Mouse (Mus musculus) v-Abl transformed pro-B cells (cell line): ENCODE measurements around the gene Dpep2nb.
"Not testable (repeated sequence)": the region's sequence is repeated elsewhere in the genome, so short reads cannot be mapped to it uniquely, and the experiment has no call there.

ENCODE experiments used
- in situ Hi-C, 2 experiments: fragments of 400-800 bp; cut with MboI; formaldehyde crosslinking; loops; one replicate each; pipeline ENCODE4 v1.15.1; 2025; ENCODE audit not compliant: unreplicated experiment in 2 of 2

Dpep2nb gene

DNA sequence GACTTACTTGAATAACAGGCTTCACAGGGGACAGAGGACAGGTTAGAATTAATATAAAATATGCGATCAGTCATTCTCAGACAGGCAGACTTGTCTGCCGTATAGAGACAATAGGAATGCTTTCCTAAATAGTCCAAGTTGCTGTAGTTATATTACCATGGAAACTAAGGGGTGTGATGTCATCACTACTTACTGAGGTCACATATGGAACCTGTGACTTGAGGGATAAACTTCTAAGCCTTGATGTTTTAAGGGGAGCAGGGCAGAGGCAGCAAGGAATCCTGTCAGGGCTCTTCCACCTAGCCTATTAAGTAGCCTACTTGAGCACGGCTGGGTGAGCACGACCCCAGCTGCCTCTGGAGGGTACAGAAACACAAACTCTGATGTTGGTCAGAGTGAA, at the start of gene Dpep2nb:
Gene Dpep2nb, minus strand, starts transcription at position 101 of the 400 bp plus-strand sequence.
- in situ Hi-C loops: no loop called here

- in situ Hi-C loops: loop anchor here in 1 of 2 experiments (10.0 kb wide), 1 partner anchor 450 kb away; the partner anchor contains the start of gene Ripor1
These were observed 49.3 kb upstream of the Dpep2nb start for GRCm38 (mm10) chr8:106055038-106055437.

DNA sequence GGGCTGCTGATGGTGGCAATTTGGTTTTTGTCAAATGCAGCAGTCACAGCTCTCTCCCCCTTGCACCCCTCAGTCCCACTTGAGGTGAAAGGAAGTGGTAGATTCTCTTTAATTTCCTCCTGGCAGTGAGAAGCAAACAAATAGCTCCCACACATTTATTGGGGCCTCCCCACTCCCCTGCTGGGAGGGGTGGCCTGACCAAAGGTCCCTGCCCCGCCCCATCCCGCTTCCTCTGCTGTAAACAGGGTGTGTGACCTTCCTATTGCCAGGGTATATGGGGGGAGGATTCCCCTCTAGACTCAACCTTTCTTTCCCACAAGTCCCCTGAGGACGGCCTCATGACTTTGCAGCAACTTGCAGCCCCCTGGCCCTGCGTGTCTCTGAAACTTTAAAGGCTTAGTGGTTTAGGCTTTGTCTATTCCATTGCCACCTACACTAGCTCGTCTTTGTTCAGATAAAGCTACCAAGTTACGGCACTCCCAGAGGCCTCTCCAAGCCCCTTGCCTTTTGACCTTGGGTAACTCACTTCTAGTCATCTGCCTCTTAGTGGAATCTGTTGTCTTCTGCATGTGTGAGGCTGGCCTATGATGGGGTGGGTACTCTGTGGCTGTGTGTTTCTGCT, 48.5 kb upstream of the Dpep2nb start:
- in situ Hi-C loops: loop anchor here in 1 of 2 experiments (10.0 kb wide), 1 partner anchor 450 kb away; the partner anchor contains the start of gene Ripor1

DNA sequence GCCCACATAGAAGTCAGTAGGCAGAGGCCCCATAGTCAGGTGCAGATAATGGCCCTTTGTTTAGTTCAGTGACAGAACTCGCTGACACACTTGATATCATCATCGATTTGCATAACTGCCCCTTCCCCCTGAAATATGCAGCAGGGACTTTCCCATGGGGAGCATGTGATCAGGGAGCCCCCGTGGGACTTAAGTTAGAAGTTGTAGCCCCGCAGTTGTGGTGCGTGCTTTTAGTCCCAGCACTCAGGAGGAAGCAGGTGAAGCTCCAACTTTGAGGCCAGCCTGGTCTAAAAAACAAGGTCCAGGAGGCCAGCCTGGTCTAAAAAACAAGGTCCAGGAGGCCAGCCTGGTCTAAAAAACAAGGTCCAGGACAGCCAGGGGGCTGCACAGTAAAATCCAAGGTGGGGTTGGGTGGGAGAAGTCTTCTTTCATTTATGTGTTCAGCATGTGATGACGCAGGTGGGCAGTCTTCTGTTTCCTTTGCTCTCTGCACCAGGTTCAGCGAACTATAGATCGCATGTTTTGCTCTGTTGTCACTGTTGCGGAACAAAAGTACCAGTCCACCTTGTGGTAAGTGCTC, 46.8 kb upstream of the Dpep2nb start:
- in situ Hi-C loops: loop anchor here in 1 of 2 experiments (10.0 kb wide), 1 partner anchor 448 kb away; the partner anchor contains the start of gene Ripor1

DNA sequence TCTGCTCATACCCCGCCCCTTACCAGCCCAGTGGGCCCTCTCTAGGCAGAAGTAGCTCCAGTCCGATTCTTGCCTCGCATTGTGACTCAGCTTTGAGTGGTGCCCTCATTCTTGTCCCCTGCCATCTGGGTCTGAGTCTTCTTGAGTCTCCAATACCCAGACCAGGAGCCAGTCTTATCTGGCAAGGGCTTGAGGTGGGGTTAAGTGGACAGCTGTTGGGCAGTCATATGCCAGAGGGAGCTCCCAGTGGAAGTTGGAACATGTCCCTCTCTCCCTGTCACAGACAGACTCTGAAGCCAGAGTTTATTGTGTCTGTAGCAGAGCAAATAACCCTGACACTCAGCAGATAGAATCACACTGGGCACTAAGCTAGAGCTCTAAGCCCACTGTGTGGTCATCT, 45.3 kb upstream of the Dpep2nb start:
- in situ Hi-C loops: loop anchor here in 1 of 2 experiments (10.0 kb wide), 1 partner anchor 446 kb away; the partner anchor contains the start of gene Ripor1

DNA sequence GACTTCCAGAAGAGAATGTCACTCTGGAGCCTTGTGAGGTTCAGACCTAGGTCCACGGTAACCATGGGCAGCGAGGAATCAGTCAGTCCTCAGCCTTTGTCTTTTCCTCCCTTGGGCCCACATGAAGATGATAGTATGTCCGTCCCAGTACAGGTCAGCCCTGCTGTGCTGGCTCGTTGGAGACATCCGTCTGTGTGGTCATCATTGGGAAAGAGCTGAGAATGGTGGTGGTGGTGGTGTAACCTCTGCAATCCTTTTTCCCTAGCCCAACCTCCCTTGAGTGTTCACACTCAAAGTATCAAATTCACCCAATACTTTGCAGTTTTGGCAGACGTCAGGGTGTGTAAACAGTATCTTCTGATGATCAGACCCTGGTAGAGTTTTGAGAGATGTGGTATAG, 44.1 kb upstream of the Dpep2nb start:
- in situ Hi-C loops: loop anchor here in 1 of 2 experiments (10.0 kb wide), 1 partner anchor 445 kb away; the partner anchor contains the start of gene Ripor1

DNA sequence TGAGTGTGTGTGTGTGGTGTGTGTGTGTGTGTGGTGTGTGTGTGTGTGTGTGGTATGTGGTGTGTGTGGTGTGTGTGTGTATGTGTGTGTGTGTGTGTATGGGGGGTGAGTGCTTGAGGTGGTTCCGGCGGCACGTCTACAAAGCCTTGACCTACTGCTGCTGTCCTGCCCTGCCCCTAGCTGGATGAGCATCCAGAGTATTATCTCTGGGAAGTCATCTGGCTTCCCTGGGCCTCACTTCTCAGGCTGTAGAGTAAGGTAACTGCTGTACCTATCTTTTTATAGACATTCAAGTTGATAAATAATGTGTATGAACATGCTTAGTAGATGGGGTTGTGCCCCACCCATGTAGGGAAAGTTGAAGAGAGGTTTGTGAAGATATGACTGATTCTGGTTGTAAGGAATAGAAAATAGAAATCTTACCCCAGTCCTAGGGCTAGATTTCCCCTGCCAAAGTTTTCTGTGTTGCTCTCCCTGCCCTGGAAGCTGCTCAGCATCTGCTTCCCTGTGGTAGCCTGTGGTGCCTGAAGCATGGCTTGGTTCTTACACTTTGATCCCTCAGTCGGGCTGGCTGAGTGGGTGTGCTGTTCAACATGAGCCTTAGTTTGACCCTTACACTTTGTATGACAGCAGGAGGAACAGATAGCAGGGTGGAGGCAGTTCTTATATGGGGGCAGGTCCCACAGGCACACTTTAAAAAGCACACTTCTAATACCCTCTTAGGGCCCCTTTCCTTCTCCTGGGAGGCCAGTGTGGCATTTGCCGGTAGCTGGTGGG, 42.3 kb upstream of the Dpep2nb start:
- in situ Hi-C loops: no loop called here

DNA sequence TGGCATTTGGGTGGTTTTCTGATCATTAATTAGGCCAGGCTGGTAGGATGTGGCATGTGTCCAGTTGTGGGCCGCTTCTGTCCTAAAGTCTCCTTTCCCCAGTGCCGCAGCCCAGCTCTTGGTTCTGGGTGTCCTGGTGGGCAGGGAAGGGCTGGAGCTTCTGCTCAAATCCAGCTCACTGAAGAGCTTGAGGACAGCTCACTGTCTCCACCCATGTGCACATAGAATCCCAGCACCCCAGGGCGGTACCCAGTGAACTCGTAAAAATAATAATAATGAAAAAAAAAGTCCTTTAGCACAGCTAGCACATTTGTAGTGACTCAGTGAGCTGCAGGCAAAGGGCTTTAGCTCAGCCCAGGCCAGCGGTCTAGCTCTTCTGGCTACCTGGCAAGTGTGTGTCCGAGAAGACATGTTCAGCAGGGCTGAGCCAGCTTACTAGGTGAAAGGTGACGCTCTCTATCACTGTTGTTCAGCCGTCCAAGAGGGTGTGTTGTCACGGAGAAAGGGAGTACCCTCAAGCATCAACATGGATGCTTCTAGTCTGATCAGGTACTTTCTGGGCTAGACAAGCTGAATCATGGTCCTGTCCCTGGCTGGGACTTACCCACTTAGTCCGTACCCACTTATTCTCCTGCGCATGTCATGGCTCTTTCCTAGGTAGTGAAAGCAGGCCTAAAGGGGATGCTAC, 41.2 kb upstream of the Dpep2nb start:
- in situ Hi-C loops: no loop called here

GRCm38 (mm10) chr8:106044151-106044550, 38.4 kb upstream of the Dpep2nb start:
- in situ Hi-C loops: loop anchor here in 1 of 2 experiments (5.0 kb wide), 1 partner anchor 38 kb away; no protein-coding TSS in a partner anchor

DNA sequence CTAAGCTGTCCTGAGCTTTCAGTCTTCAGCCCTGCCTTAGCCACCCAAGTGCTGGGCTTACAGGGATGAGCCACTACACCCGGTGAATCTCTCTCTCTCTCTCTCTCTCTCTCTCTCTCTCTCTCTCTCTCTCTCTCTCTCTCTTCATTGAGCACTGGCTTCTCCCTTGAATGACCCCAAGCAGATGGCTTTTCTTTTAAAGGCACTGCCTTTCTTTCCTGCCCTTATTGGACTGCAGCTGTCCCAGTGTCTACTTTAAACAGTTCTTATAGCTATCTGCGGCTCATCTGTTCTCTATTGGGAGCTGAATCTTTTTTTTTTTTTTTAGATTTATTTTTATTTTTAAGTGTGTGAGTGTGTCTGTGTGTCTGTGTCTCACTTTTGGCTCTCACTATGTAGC, 37.3 kb upstream of the Dpep2nb start:
- in situ Hi-C loops: loop anchor here in 1 of 2 experiments (5.0 kb wide), 1 partner anchor 39 kb away; no protein-coding TSS in a partner anchor

DNA sequence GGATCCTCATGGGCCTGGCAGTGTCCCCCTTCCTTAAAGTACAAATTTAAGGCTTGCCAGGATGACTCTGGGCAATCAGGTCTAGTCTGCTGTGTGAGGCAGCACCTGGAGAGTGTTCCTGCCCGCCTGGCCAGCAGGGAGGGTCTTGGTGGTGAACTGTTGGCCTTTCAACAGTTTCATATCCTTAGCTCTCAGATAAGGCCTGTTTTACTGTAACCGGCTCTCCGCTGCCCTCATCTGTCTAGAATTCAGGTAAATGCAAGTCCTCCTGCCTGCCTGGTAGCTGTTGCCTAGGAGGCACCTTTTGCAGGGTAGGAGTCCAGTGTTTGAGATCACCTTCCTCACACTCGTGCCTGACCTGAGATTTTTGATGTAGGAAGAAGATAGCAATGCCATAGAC, 34.4 kb upstream of the Dpep2nb start:
- in situ Hi-C loops: loop anchor here in 1 of 2 experiments (5.0 kb wide), 1 partner anchor 42 kb away; no protein-coding TSS in a partner anchor

DNA sequence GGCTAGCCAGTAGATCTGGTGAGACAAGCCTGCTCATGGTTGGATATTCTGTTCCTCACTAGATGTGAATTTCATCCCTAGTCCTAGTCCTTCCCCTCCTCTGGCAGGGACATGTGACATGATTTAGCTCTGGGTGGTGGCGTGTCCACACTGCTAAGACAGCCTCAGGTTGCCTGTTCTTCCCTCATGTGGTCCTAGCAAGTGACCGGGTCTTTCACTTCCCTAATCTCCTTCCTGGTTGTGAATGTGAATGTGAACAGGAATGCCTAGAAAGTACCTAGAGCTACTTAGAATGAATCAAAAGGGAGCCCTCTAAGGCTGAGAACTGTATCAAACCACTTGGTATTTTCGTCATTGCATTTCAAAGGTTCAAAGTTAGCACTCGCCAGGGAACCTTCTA, 33.8 kb upstream of the Dpep2nb start:
- in situ Hi-C loops: loop anchor here in 1 of 2 experiments (5.0 kb wide), 1 partner anchor 43 kb away; no protein-coding TSS in a partner anchor

DNA sequence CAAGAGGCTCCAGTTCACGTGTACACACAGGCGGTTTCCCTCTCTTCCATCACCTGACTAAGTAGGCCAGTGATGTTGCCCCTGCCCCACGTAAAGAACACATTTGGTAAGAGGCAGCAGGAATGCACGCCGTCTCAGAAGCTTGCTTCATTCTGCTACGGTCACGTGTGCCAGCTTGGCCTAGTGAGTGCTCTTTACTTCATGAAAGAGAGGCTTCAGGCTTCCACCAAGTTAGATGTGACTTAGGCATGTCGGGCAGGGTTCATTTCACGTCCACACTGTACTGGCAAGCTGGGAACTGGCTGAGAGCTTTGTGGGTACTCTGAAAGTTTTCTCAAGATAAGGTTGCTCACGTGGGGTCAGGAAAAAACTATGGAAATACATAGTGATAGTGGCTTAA, 32.9 kb upstream of the Dpep2nb start:
- in situ Hi-C loops: no loop called here

GRCm38 (mm10) chr8:106022483-106022882, 16.7 kb upstream of the Dpep2nb start:
- in situ Hi-C loops: loop anchor here (5.0 kb wide), 3 partner anchors 35 to 310 kb away; partner anchors contain the start of gene Psmb10 (in 1 of the 2)

GRCm38 (mm10) chr8:106018039-106018438, 12.3 kb upstream of the Dpep2nb start:
- in situ Hi-C loops: loop anchor here in 1 of 2 experiments (5.0 kb wide), 1 partner anchor 126 kb away; the partner anchor contains the start of gene Nrn1l

- in situ Hi-C loops: loop anchor here in 1 of 2 experiments (5.0 kb wide), 1 partner anchor 125 kb away; the partner anchor contains the start of gene Nrn1l
These were observed 11.4 kb upstream of the Dpep2nb start for GRCm38 (mm10) chr8:106017130-106017529.

DNA sequence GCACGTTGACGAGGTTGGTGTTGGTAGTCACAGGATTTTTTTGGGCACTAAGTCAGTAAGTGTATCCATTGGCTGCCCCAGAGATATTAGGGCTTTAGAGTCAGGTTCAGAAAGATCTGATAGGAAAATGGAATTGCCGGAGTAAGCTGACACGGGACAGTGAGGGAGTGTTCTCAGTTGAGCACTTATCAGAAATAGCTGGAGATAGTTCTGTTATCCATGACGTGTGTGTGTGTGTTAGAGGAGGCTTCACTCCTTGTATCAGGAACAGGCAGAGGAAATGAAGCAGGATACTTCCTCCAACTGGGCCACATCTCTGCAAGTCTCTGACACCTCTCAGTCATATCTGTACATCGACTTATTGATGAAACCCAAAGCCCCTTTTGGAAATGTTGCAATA, 10.5 kb upstream of the Dpep2nb start:
- in situ Hi-C loops: loop anchor here in 1 of 2 experiments (5.0 kb wide), 1 partner anchor 124 kb away; the partner anchor contains the start of gene Nrn1l

GRCm38 (mm10) chr8:106012203-106012602, 6.4 kb upstream of the Dpep2nb start:
- in situ Hi-C loops: not testable (repeated sequence)

GRCm38 (mm10) chr8:106011643-106011986, 5.8 kb upstream of the Dpep2nb start, which contains the start of gene Ddx28:
Gene Ddx28 (minus strand): TSS chr8:106011882.
- in situ Hi-C loops: no loop called here
